Mouse (Mus musculus): Measurements from ENCODE around the gene Pih1d1.
"Not testable (repeated sequence)": the region's sequence is repeated elsewhere in the genome, so short reads cannot be mapped to it uniquely, and the experiment has no call there.

The Pih1d1 gene

DNA sequence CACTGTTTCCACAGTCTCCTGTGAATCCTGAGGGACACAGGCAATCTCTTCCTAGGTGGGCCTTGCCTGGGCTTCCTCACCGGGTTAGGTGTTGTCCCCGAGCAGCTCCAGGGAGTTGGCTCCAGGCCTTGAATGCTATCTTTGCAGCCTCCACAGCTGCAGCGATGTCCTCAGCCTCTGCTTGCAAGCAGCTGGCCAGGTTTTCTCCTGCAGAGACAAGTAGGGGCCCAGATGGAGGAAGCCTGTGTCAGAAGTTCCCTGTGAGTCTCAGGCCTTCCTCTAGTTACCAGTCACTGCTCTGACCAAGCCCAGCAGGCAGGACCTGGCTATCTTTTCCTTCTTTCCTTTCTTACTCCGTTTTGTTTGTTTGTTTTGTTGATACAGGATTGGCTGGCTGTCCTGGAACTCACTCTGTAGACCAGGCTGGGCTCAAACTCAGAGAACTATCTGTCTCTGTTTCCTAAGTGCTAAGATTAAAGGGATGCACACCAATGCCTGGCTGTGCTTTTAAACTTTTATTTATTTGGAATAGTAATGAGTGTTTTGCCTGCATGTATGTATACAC, 5.5 kb upstream of the Pih1d1 start:
- DNase-seq = no peak

DNA sequence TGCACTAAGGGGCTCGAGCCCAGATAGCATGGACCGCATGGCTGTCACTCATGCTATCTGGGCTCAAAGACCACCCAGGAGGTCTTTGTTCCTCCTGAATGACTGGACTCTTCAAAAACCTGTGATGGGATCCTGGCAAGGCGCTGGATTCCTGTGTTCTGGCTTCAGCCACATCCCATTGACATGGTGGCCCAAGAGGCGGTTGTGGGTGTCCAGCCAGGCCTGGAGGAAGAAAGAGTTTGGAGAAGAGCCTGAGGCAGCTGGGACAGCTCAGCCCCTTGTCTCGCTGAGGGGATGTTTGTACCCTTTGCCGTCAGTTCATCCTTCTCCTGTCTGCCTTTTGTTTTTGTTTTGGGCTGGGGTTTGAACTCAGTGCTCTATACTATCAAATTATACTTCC, 4.6 kb upstream of the Pih1d1 start:
- no peak for DNase-seq

DNA sequence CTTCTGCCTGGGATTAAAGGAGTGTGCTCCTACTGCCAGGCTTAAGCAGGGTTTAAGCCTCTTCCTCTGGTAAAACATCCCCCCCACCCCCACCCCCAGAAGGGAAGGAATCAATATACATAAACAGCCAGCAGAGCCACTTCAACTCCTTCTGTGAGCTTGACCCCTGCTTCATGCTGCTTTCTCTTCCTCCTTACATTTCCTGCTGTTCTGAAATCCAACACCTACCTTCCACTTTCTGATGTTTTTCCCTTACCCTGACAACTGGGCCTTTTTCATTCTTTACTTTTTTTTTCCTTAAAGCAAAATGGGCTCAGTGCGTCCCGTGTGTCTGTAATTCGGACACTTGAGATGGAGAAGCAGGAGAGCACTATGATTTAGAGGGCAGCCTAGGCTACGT, 3.8 kb upstream of the Pih1d1 start:
- DNase-seq = no peak

DNA sequence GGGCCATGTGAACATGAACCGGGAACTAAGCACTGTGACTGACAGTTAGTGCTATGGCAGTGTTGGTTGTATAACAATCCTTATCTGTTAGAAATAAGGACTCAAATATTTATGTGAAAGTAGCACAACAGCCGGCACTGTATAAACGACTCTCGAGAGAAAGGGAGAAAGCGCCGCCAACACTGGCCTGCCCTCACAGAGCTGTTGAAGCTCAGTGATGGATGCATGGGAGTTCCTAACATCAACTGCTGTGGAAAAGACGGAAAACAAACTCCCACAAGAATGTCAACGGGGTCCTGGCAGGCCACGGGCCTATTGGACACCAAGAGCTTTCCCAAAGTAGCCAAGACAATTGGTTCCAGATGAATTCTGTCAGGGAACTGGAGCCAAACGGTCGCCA, 2.8 kb upstream of the Pih1d1 start:
- no peak for DNase-seq

DNA sequence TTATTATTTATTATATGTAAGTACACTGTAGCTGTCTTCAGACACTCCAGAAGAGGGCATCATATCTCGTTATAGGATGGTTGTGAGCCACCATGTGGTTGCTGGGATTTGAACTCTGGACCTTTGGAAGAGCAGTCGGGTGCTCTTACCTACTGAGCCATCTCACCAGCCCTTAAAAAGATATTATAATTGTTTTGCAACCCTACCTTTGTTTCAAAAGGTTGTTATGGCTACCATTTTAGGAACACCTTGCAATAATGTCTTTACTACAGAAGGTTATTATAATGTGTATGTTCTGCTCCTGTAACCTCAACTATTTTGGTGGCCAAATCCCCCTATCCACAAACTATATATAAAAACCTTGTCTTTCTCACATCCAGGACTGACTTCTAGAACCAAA, 1.1 kb upstream of the Pih1d1 start:
- DNase-seq = not testable (repeated sequence)

GRCm38 (mm10) chr7:45153586-45153985, 517 bp upstream of the Pih1d1 start:
- DNase-seq = no peak

DNA sequence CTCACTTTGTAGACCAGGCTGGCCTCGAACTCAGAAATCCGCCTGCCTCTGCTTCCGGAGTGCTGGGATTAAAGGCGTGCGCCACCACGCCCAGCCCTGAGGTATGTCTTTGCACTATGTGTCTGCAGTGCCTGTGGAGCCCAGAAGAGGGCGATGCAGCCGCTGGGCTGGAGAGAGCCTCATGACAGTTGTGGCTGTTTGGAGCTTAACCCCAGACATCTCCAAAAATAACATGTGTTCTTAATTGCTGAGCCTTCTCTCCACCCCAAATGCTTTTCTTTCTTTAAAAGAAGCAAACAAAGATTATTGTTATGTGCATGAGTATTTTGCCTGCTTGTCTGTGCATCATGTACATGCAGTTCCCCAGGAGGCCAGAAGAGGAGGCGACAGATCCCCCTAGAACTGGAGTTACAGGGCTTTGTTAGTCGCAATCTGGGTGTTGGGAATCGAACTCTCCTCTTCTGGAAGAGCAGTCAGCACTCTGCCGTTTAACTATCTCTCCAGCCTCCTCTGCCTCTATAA, 951 bp downstream of the Pih1d1 start:
- DNase-seq = no peak

DNA sequence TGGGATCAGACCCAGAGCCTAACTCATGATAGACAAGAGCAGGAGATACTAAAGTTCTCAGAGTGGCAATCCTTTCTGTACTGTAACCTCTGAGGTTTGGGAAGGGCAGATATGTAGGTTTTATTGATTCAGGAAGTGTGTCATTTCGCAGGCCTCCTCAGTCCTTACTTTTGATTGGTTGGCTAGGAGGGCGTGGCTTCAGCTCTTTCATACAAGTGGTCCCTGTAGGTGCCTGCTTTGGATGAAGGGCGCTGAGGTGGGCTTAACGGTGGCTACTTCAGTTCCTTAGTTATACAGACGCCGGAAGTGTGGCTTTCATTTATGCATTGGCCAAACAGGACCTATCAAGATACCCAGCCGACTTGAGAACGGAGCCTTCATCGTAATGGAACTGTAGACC, 1.5 kb downstream of the Pih1d1 start:
- DNase-seq = no peak

DNA sequence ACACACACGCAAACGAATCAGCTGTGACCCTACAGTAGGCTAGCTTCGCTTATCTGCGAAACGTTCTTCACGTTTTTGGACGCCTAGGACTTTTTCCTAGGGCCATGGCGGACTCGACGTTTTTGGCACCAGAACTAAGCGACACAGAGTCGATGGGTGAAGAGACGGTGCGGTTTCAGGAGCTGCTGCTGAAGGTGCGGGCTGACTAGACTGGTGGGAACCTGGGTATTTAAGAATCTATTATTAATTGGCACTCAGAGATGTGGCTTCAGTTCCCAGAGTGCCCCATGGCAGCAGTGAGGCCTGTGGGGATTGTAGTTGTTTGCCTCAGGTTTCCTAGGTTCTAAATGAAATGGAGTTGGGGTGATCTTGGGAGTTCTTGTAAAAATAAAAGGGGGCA, 2.1 kb downstream of the Pih1d1 start:
- DNase-seq = no peak

DNA sequence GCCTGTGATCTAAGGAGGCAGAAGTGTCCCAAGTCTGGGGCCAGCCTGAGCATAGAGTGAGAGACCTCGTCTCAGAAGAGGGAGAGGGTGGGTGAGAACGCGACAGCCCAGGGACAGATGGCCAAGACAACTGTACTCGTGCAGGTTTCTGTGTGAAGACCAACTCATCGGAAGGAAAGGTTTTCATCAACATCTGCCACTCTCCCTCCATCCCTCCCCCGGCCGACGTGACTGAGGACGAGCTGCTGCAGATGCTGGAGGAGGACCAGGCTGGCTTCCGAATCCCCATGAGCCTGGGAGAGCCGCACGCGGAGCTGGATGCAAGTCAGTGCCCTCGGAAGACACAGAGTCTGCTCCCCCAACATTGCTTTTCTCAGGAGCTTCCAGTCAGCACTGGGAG, 3.4 kb downstream of the Pih1d1 start:
- DNase-seq = peak; percentile 60

DNA sequence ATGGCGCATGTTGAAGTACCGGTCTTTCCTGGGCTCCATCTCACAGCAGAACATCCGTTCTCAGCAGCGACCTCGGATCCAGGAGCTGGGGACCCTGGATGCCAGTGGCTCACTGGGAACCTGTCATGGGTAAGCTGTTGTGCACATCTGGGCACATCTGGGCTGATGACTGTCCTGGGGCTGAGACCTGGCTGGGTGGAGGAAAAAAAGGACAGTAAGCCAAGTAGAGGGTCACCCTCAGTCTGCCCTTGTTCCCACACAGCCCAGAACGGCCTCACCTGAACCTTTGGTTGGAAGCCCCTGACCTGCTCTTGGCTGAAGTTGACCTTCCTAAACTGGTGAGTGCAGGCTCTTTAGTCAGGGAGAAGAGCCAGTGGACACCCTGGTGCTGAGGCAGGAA, 4.9 kb downstream of the Pih1d1 start:
- no peak for DNase-seq

- DNase-seq = no peak
Measured at GRCm38 (mm10) chr7:45160316-45160800, 6.3 kb downstream of the Pih1d1 start.

GRCm38 (mm10) chr7:45160866-45161265, 6.8 kb downstream of the Pih1d1 start:
- no peak for DNase-seq

DNA sequence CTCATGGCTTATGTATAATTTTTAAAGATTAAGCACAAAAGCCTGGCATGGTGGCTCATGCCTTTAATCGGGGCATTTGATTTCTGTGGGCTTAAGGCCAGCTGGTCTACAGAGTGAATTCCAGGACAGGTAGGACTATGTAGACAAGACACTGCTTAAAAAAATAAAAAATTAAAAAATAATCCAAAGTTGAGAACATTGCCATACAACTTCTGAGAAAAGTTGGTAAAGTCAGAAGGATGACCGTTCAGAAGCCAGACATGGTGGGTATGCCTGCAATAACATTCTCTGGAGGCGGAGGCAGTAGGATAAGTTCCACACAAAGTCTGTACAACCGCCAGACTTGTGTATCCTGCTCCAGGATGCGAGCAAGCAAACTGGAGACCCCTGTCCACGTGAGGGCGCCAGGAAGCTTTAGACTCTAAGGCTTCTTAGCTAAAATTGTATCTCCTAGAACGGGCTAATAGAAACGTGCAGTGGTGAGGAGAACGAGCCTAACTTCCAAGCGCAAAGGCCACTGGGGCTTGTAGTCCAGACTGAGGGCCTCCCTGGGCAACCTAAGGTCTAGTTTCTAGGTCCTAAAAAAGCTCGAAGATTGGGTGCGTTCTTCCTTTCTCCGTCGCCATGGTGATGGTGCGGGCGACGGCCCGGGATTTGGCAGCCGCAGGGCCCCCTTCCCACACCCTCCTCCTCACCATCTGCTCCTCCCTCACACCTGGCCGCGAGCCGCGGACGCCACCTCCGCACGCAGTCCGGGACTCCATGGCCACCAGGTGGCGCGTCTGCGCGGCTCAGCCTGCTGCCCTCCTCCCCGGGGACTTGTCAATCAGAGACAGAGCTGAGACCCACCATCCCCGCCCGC, 7.7 kb downstream of the Pih1d1 start:
- DNase-seq = peak; percentile 96

GRCm38 (mm10) chr7:45162551-45162950, 8.4 kb downstream of the Pih1d1 start:
- no peak for DNase-seq

- no peak for DNase-seq
Measured at GRCm38 (mm10) chr7:45162996-45163615, 9.0 kb downstream of the Pih1d1 start.

- peak; percentile 73 for DNase-seq
Measured at GRCm38 (mm10) chr7:45163735-45164490, 9.8 kb downstream of the Pih1d1 start, which contains the start of gene Slc17a7. Gene Slc17a7, plus strand, starts transcription at chr7:45163949.

DNA sequence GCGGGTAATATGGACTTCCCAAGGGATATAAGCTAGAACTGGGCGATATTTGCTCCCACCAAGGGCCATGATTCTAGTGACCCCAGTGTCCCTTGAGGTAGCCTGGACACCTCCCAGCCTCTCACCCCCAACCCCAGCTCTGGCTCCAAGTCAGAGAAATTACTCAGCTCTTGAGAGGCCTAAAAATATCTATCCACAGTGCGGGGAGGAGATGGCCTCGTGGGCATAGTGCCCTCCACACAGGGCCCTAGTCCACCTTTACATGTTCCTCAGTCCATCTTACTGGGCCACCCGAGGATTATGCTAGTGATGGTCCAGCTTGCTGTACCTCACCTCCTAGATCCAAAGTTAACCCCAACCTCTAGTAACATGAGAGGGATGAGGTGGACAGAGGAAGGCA, 10.7 kb downstream of the Pih1d1 start:
- DNase-seq = no peak

DNA sequence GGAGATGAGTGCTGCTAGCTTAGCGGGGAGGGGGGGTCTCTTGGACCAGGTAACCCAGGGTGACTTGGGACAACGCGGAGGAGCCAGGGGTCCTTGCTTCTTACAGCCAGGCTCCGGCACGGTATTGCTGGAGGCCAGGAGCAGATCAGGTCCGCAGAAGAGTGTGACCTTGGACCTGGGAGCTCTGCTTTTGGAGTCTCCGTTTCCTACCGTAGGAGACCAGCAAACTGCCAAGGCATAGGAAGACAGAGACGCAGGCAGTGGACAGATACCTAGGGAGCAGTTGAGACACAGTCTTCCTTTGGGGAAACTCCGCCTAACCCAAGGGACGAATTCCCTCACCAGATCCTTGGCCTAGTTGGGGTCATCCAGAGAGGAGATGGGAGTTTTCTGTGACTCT, 11.6 kb downstream of the Pih1d1 start:
- no peak for DNase-seq

DNA sequence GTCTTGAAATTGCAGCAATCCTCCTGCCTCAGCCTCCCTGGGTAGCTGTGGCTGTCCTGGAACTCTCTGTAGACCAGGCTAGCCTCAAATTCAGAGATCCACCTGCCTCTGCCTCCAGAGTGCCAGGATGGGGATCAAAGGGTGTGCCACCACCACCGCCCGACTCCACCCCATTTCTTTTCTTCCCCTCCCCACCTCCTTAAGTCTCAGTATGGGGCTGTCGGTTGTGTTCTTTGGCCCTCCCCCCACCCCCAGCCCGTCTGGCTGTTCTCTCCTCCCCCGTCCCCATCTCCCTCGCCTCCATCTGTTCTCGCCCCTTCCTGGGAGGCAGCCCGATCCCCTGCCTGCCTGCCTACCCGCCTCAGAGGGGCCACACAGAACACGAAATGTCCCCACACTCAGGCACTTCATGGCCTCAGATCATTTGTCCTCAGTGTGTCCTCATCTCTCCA, 12.9 kb downstream of the Pih1d1 start:
- DNase-seq = peak; percentile 74

DNA sequence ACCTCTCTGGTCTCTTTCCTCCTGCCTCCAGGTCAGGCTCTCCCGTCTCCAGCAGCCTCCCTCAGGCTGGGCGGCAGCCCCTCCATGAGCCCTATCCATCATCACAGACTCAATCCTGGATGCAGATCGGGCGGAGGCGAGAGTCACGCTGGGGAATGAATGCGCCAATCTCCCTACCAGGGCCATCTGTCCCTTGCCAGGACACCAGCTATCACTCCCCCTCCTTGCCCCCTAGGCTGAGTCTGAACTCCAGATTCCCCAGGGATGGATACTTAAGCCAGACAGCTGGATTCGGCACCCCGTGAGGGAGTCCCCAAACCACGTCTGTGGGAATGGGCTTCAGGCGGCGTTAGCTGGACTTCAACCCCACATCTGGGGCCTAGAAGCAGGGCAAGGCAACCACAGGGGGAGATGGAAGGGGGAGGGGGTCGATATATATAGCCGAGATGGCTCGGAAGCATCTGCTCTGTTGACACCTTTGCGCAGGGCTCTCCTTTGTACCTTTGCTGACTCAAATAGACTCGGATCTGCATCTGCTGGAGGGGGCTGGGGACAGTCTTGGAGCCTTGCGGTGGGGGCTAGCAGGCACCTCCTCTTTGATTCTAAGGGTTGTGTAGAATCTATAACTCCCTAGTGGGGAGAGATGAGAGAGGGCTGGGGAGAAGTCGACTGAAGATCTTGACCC, 13.8 kb downstream of the Pih1d1 start:
- DNase-seq = peak; percentile 57

- DNase-seq = no peak
Measured at GRCm38 (mm10) chr7:45168656-45169055, 14.6 kb downstream of the Pih1d1 start.

Data from right cerebral cortex, postnatal 25 days (tissue).